26 mouse cellular contexts compared by ENCODE assay signal in genomic region chr4:116869898-116870297, GRCm38 (mm10).
"Had no signal": no experiment of that assay in that cellular context is flagged by ENCODE, and none has a peak within 500 bp of the region (broad histone marks: within the 10 kb centered on the region; RNA-seq: fewer than 3 reads in every experiment).

No protein-coding gene starts in this region.

- H3K27me3 ChIP-seq: hindbrain, embryonic 12.5 days; intestine, embryonic 15.5 days had no signal

- DNase-seq: gastrocnemius, postnatal 14 days; gastrocnemius, postnatal 36 days; heart, adult 2 months; heart, postnatal 14 days; heart, postnatal 36 days; kidney, adult 18-20 months; kidney, adult 9 months; kidney, postnatal 14 days; kidney, postnatal 36 days; liver; liver, embryonic 13.5 days had no signal

- H3K4me3 ChIP-seq: heart, adult 2 months; heart, embryonic 13.5 days; heart, embryonic 15.5 days; hindbrain, embryonic 10.5 days; hindbrain, embryonic 12.5 days; intestine, embryonic 15.5 days; kidney, embryonic 15.5 days; layer of hippocampus, adult 2 months; left cerebral cortex, adult 2 months; limb, embryonic 10.5 days; limb, embryonic 12.5 days; liver, embryonic 13.5 days had no signal

- H3K36me3 ChIP-seq: heart, embryonic 13.5 days; heart, embryonic 15.5 days; hindbrain, embryonic 10.5 days; hindbrain, embryonic 12.5 days; intestine, embryonic 15.5 days; kidney, embryonic 15.5 days; limb, embryonic 10.5 days; limb, embryonic 12.5 days; liver, embryonic 13.5 days had no signal

- ATAC-seq: hindbrain, embryonic 16.5 days; inflammation-experienced regulatory T-cells, adult 6 months; intestine, embryonic 15.5 days; intestine, postnatal 0 days had no signal

- H3K27ac ChIP-seq: heart, adult 2 months; heart, embryonic 13.5 days; heart, embryonic 15.5 days; hindbrain, embryonic 10.5 days; hindbrain, embryonic 12.5 days; hindbrain, embryonic 14.5 days; intestine, embryonic 15.5 days; kidney, embryonic 15.5 days; kidney, postnatal 0 days; layer of hippocampus, adult 2 months; left cerebral cortex, adult 2 months; limb, embryonic 10.5 days; limb, embryonic 12.5 days; liver, embryonic 13.5 days had no signal

- H3K4me1 ChIP-seq: heart, embryonic 13.5 days; heart, embryonic 15.5 days; hindbrain, embryonic 10.5 days; hindbrain, embryonic 12.5 days; intestine, embryonic 15.5 days; kidney, embryonic 15.5 days; limb, embryonic 10.5 days; limb, embryonic 12.5 days; liver, embryonic 13.5 days had no signal
